Mouse (Mus musculus) kidney, adult 2 months (tissue): ENCODE data around the gene Cyth3.

Experiments
- CTCF ChIP-seq: fragments of 200-500 bp; conservative IDR thresholded peaks from 2 replicates; pipeline ENCODE4 v1.5.1; 2011; ENCODE audit warnings: low read depth, mild to moderate bottlenecking, control low read depth, low read length, moderate library complexity, mixed read lengths; ENCODE audit not compliant: insufficient read depth, insufficient read length
- POLR2A ChIP-seq: fragments of 200-500 bp; IDR thresholded peaks from one replicate; pipeline ENCODE4 v1.6.1; 2011; ENCODE audit warnings: low read depth, low read length, control low read depth

DNA sequence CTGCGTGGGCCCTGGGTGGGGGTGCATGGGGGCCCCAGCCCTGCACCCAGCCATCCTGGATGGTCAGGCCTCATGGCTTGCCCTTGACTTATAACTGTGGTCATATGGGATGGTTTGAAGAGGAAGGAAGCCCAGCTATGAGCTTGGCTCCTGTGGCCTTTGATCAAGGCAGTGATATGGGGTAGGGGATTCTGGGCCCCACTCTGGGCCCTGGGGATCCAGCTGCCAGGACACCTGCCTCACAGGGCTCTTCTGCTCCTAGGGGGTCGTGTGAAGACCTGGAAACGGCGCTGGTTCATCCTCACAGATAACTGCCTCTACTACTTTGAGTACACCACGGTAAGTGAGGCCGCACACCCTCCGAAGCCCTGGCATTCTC, 84.6 kb downstream of the Cyth3 start:
- TF ChIP-seq POLR2A (no peak), CTCF (no peak)
